Mouse (Mus musculus): Measurements from ENCODE around the gene Tbc1d15. TPM values are rescaled to one million over a fixed set of nuclear protein-coding genes. Genes with fewer than 3 reads are reported as not detected.

The Tbc1d15 gene
- total and polyA plus RNA-seq, 3 experiments = 9.4 to 46.4 TPM; not detected in 1

GRCm38 (mm10) chr10:115252321-115252757 lies 1.1 kb upstream of the Tbc1d15 start (continued):
- peak; percentile 82 for TF ChIP-seq BHLHE40 (IDR thresholded peaks at IDR 0.05; ENCODE audit: borderline replicate concordance, low read depth, low read length)
- TF ChIP-seq TAL1 (IDR thresholded peaks at IDR 0.05; ENCODE audit: low read length) = peak; percentile 89
- TF ChIP-seq CTCF (IDR thresholded peaks at IDR 0.05 in 2 of 3, conservative IDR thresholded peaks at IDR 0.05 in 1 of 3; ENCODE audit: control insufficient read depth in 1 of 3, insufficient read depth in 1 of 3, low read depth in 2 of 3, low read length in 3 of 3, poor library complexity in 1 of 3, severe bottlenecking in 1 of 3) = no peak
- TF ChIP-seq GATA1 (IDR thresholded peaks at IDR 0.05; ENCODE audit: low read depth, low read length) = peak; percentile 99
- peak; percentile 88; the same call in 1 of the 2 replicates for TF ChIP-seq MAFK (IDR thresholded peaks at IDR 0.05; ENCODE audit: borderline replicate concordance, low read depth, low read length)

GRCm38 (mm10) chr10:115250235-115251087 lies 806 bp downstream of the Tbc1d15 start:
- Histone ChIP-seq H3K36me3 (ENCODE audit: control insufficient read depth in 1 of 2, insufficient read depth in 2 of 2, low read length in 2 of 2) (peaks cover 0 to 22% of the 10 kb centered on the region in 2 experiments; a peak in 2 of 4 replicates), H3K4me3 (ENCODE audit: control insufficient read depth in 1 of 2, insufficient read depth in 1 of 2, low read depth in 2 of 2, low read length in 2 of 2) (peak overlapping the region; percentile 70 to 86), H3K27ac (ENCODE audit: control insufficient read depth, low read depth, low read length) (peak overlapping the region; percentile 59), H3K4me1 (ENCODE audit: control insufficient read depth in 1 of 2, insufficient read depth in 2 of 2, low read length in 2 of 2) (peaks cover 6 to 16% of the 10 kb centered on the region in 2 experiments), H3K79me2 (ENCODE audit: control insufficient read depth, insufficient read depth, low read length, poor library complexity) (peaks cover 50% of the 10 kb centered on the region), H3K9me3 (replicated peaks; ENCODE audit: insufficient read depth, low read length) (no peaks in the 10 kb centered on the region), H3K9ac (ENCODE audit: control insufficient read depth, low read depth, low read length, poor library complexity, severe bottlenecking) (peak overlapping the region; percentile 81), H3K27me3 (ENCODE audit: control insufficient read depth in 1 of 2, insufficient read depth in 2 of 2, low read length in 2 of 2) (no peaks in the 10 kb centered on the region)
- DNase-seq (ENCODE audit: low read depth, low spot score) = peak; percentile 73
- TF ChIP-seq ETS1 (IDR thresholded peaks at IDR 0.05; ENCODE audit: low read depth, low read length) (peak; percentile 80), MXI1 (IDR thresholded peaks at IDR 0.05; ENCODE audit: low read depth, low read length) (peak; percentile 62), MYB (IDR thresholded peaks at IDR 0.05; ENCODE audit: low read depth, low read length) (no peak), ZC3H11A (IDR thresholded peaks at IDR 0.05; ENCODE audit: low read depth, low read length) (no peak), MEF2A (IDR thresholded peaks at IDR 0.05; ENCODE audit: extremely low read depth, insufficient replicate concordance, low read depth, low read length, poor library complexity, severe bottlenecking) (no peak), UBTF (IDR thresholded peaks at IDR 0.05; ENCODE audit: borderline replicate concordance, insufficient read depth, low read depth, low read length) (no peak), GATA1 (IDR thresholded peaks at IDR 0.05; ENCODE audit: low read depth, low read length) (peak; percentile 22; the same call in 1 of the 2 replicates), JUND (IDR thresholded peaks at IDR 0.05; ENCODE audit: low read depth, low read length) (no peak), CHD1 (IDR thresholded peaks at IDR 0.05; ENCODE audit: low read depth, low read length) (no peak), BHLHE40 (IDR thresholded peaks at IDR 0.05; ENCODE audit: borderline replicate concordance, low read depth, low read length) (peak; percentile 36; the same call in 1 of the 2 replicates), EP300 (IDR thresholded peaks at IDR 0.05; ENCODE audit: low read depth in 1 of 2, low read length in 2 of 2) (peak in 1 of 2 experiments; percentile 16; a peak in 1 of 4 replicates), MAFK (IDR thresholded peaks at IDR 0.05; ENCODE audit: borderline replicate concordance, low read depth, low read length) (no peak), POLR2AphosphoS2 (IDR thresholded peaks at IDR 0.05; ENCODE audit: low read length) (no peak), NELFE (IDR thresholded peaks at IDR 0.05; ENCODE audit: low read depth, low read length) (no peak), TCF12 (IDR thresholded peaks at IDR 0.05; ENCODE audit: low read depth, low read length) (no peak), E2F4 (IDR thresholded peaks at IDR 0.05; ENCODE audit: borderline replicate concordance, low read depth, low read length) (no peak), ZKSCAN1 (IDR thresholded peaks at IDR 0.05; ENCODE audit: low read depth, low read length) (no peak), HCFC1 (IDR thresholded peaks at IDR 0.05; ENCODE audit: low read depth, low read length) (no peak), SMC3 (IDR thresholded peaks at IDR 0.05; ENCODE audit: low read depth, low read length) (no peak), USF1 (IDR thresholded peaks at IDR 0.05; ENCODE audit: low read depth, low read length) (no peak), CTCF (IDR thresholded peaks at IDR 0.05 in 2 of 3, conservative IDR thresholded peaks at IDR 0.05 in 1 of 3; ENCODE audit: control insufficient read depth in 1 of 3, insufficient read depth in 1 of 3, low read depth in 2 of 3, low read length in 3 of 3, poor library complexity in 1 of 3, severe bottlenecking in 1 of 3) (no peak), POLR2A (IDR thresholded peaks at IDR 0.05; ENCODE audit: control insufficient read depth in 1 of 2, insufficient read depth in 1 of 2, low read depth in 1 of 2, low read length in 2 of 2, poor library complexity in 1 of 2) (0 out of 4 replicates have a peak, but pooled peaks of 1 of the 2 experiments have one; percentile 11), MAX (IDR thresholded peaks at IDR 0.05; ENCODE audit: low read length) (no peak; the same call in 1 of the 2 replicates), SIN3A (IDR thresholded peaks at IDR 0.05; ENCODE audit: low read length) (peak; percentile 63), KAT2A (conservative IDR thresholded peaks at IDR 0.05; ENCODE audit: low read depth, low read length) (no peak), NRF1 (IDR thresholded peaks at IDR 0.05; ENCODE audit: insufficient read depth, low read depth, low read length, poor library complexity, severe bottlenecking) (no peak)

Data from MEL (cell line).